Mouse (Mus musculus) lung, postnatal 0 days (tissue): ENCODE results near the gene Ushbp1.

ENCODE experiments used
- CTCF ChIP-seq: IDR thresholded peaks from 2 replicates; pipeline ENCODE4 v1.5.1; 2016; ENCODE audit warnings: antibody characterized with exemption, mild to moderate bottlenecking
- EP300 ChIP-seq: IDR thresholded peaks from 2 replicates; pipeline ENCODE4 v1.6.1; 2016; ENCODE audit warnings: antibody characterized with exemption, mild to moderate bottlenecking, control low read depth

DNA sequence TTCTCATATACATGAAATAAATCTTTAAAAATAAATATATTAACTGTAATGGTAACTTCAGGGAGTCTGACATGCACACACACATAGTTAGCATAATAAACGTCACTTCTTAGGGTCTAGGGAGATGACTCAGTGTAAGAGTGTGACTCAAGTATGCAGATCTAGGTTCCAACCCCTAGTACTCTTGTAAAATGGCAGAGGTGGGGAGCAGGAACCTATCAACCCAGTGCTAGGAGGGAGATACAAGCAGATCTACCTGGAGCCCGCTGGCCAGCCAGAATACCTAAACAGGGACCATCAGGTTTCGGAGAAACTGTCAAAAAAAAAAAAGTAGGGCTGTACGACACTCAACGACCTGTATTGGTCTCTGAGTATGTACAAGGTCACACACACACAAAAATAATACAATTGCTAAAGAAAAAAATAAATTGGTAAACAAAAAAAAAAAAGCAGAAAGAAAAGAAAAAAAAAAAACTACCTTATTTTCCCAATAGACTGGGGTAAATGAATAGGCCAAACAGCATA, 24.8 kb downstream of the Ushbp1 start:
- no peak for TF ChIP-seq CTCF
- no peak for TF ChIP-seq EP300
